Mouse (Mus musculus): ENCODE results near the gene Galnt7.

DNA sequence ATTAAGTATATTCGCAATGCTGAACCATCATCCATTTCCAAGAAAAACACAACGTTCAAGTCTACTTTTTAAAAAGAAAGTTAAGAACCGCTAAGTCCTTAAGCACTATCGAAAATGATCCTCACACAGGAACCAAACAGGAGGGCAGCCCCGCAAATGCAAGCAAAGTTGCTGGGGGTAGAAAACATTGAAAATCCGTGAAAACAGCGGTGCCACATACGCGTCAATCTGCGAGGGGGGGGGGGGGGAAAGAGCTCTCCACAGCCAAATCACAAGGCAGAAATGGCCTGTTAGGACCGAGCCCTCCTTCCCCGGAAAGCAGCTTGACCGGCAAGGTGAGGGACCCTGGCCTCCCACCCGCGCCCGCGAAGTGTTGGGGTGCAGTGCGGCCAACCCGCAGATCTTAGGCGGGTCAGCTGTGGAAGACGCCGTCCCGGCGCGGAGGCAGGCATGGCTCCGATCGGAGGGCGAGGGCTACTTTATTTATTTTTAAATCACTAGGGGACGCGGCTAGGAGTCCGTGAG lies 142.0 kb downstream of the Galnt7 start:
- TF ChIP-seq GATA1 (IDR thresholded peaks at IDR 0.05; ENCODE audit: low read length) = no peak
- TF ChIP-seq TAL1 (IDR thresholded peaks at IDR 0.05; ENCODE audit: low read length) = no peak

All from erythroblast, embryonic 14.5 days (primary cell).